Mouse (Mus musculus) stomach, postnatal 0 days (tissue): ENCODE results near the gene Gabrb3.

Source experiments
- CTCF ChIP-seq: IDR thresholded peaks from 2 replicates; pipeline ENCODE4 v1.5.1; 2016; ENCODE audit warnings: antibody characterized with exemption, low read depth, mild to moderate bottlenecking, moderate library complexity
- EP300 ChIP-seq: optimal IDR thresholded peaks from 2 replicates; pipeline ENCODE3; 2016; ENCODE audit warnings: antibody characterized with exemption

GRCm38 (mm10) chr7:57508860-57509632 is 89.6 kb downstream of the Gabrb3 start:
- no peak for TF ChIP-seq CTCF
- no peak for TF ChIP-seq EP300
